In the genomic region with DNA sequence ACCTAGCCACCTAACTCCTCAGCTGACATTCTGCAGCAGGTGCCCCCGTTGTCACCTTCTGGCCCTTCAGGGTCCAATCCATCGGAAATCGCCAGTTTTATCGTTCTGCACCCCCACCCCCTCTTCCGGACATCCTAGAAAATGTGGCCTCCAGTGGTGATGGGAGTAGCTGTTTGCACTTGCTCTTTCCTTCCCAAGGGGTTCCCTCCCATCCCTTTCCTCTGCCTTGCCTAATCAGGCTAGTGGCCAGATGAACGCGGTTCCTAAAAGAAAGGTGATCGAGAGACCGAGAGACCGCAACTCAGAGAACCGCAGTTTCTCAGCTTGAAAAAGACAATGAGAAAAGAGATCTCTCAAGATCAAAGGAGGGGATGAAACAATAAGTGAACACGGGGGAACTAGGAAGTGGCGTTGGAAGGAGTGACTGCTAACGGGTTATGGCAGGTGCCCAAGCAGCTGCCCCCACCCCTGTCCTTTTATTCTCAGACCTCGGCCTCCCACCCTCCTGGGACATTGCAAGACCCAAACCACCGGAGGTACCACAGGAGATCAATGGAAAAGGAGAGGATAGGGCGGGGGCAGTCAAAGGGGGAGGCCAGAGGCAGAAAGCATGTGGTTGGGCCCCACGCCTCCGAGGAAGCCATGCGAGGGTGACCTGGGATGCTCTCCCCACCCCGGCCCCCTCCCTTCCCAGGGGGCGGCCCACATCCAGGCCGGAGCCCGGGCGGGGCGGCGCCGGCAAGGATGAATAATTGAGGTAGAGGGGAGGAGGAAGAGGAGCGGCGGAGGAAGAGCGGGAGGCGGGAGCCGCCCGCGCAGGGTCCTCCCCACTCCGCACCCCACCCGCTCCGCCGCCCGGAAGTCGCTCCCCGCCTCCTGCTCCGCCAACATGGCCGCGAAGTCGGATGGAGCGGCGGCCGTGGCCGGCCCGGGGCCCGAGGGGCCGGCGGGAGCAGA, we compare ENCODE assay signal across 9 mouse cellular contexts. TPM values are rescaled to one million over a fixed set of nuclear protein-coding genes. Genes with fewer than 3 reads are reported as not detected.
DNase-seq lines count a peak whose midpoint lies in the region; ATAC-seq and TF ChIP-seq lines count a peak whose summit lies in the region.
"Had no signal": no experiment of that assay in that cellular context is flagged by ENCODE, and none has a peak within 500 bp of the region (broad histone marks: within the 10 kb centered on the region; RNA-seq: fewer than 3 reads in every experiment).

A gene (plus strand): TSS at position 727 of the 957 bp plus-strand sequence.

- H3K9ac ChIP-seq in heart, embryonic 13.5 days, result no peak within 1 kb of the TSS
- H3K9ac ChIP-seq in ES-Bruce4 (ENCODE audit: low read depth, poor library complexity, severe bottlenecking), result peak within 1 kb of the TSS; percentile 46
- H3K9ac ChIP-seq in intestine, embryonic 14.5 days (ENCODE audit: low read length), result no peak within 1 kb of the TSS
- H3K9ac ChIP-seq in neural tube, embryonic 14.5 days (replicated peaks; ENCODE audit: low read depth, low read length), result peak within 1 kb of the TSS; percentile 70

- TF ChIP-seq CTCF in ES-Bruce4 (IDR thresholded peaks at IDR 0.05; ENCODE audit: low read depth, low read length), result no peak

- no peak for DNase-seq in heart, postnatal 36 days
- DNase-seq in cerebellum, postnatal 36 days, result peak; percentile 68 to 76
- DNase-seq in intestine, embryonic 14.5 days (ENCODE audit: low spot score), result no peak
- DNase-seq in urinary bladder, postnatal 10 days (ENCODE audit: low spot score), result no peak

- H3K27ac ChIP-seq in heart, embryonic 13.5 days (replicated peaks), result no peak within 1 kb of the TSS
- H3K27ac ChIP-seq in ES-Bruce4 (ENCODE audit: insufficient read depth, low read length), result no peak within 1 kb of the TSS
- H3K27ac ChIP-seq in intestine, embryonic 14.5 days (ENCODE audit: low read depth), result no peak within 1 kb of the TSS
- H3K27ac ChIP-seq in neural tube, embryonic 14.5 days (ENCODE audit: low read depth, low read length), result peak within 1 kb of the TSS; percentile 86

- peaks cover 7% of the 10 kb centered on the region for H3K4me1 ChIP-seq in heart, embryonic 13.5 days
- H3K4me1 ChIP-seq in ES-Bruce4 (ENCODE audit: control insufficient read depth, insufficient read depth, low read length), result no peaks in the 10 kb centered on the region
- no peaks in the 10 kb centered on the region for H3K4me1 ChIP-seq in intestine, embryonic 14.5 days (replicated peaks; ENCODE audit: control insufficient read depth, insufficient read depth, low read length)
- peaks cover 28% of the 10 kb centered on the region for H3K4me1 ChIP-seq in neural tube, embryonic 14.5 days (ENCODE audit: control insufficient read depth, insufficient read depth, low read length)

- no peak for ATAC-seq in heart, embryonic 13.5 days (ENCODE audit: extremely low read depth, insufficient number of reproducible peaks, low FRiP score, low TSS enrichment)
- ATAC-seq in intestine, embryonic 14.5 days (replicated peaks; ENCODE audit: low FRiP score, low TSS enrichment, low read depth), result peak; percentile 50; the same call in 1 of the 2 replicates
- ATAC-seq in neural tube, embryonic 14.5 days (ENCODE audit: low read depth), result peak; percentile 86
- ATAC-seq in monocyte, adult 5-6 weeks (replicated peaks; ENCODE audit: insufficient number of reproducible peaks, low FRiP score, low TSS enrichment, poor library complexity, severe bottlenecking), result no peak

- H3K4me2 ChIP-seq in heart, embryonic 13.5 days, result peak within 1 kb of the TSS; percentile 78
- H3K4me2 ChIP-seq in intestine, embryonic 14.5 days (ENCODE audit: low read length), result peak within 1 kb of the TSS; percentile 76
- H3K4me2 ChIP-seq in neural tube, embryonic 14.5 days (ENCODE audit: low read depth, low read length), result peak within 1 kb of the TSS; percentile 89

- 3% methylated on average over 43 of the region's 54 CpGs for WGBS in heart, embryonic 13.5 days
- 2% methylated on average over 46 of the region's 54 CpGs for WGBS in intestine, embryonic 14.5 days
- WGBS in neural tube, embryonic 14.5 days, result under 1% methylated on average over 41 of the region's 54 CpGs

- H3K27me3 ChIP-seq in heart, embryonic 13.5 days (replicated peaks), result peaks cover 99% of the 10 kb centered on the region
- H3K27me3 ChIP-seq in ES-Bruce4 (ENCODE audit: control insufficient read depth, insufficient read depth, low read length, poor library complexity, severe bottlenecking), result 0 out of 2 replicates have a peak, but pooled peaks cover 2% of the 10 kb centered on the region
- H3K27me3 ChIP-seq in intestine, embryonic 14.5 days (replicated peaks; ENCODE audit: control insufficient read depth, insufficient read depth, low read length), result peaks cover 67% of the 10 kb centered on the region
- H3K27me3 ChIP-seq in neural tube, embryonic 14.5 days (ENCODE audit: control insufficient read depth, insufficient read depth, low read length), result no peaks in the 10 kb centered on the region; the same call in 1 of the 2 replicates

- no peaks in the 10 kb centered on the region for H3K9me3 ChIP-seq in heart, embryonic 13.5 days
- H3K9me3 ChIP-seq in ES-Bruce4 (replicated peaks; ENCODE audit: control insufficient read depth, insufficient read depth, low read length, poor library complexity, severe bottlenecking), result no peaks in the 10 kb centered on the region
- H3K9me3 ChIP-seq in intestine, embryonic 14.5 days (ENCODE audit: control insufficient read depth, low read length), result no peaks in the 10 kb centered on the region
- H3K9me3 ChIP-seq in neural tube, embryonic 14.5 days (ENCODE audit: control insufficient read depth, low read length), result no peaks in the 10 kb centered on the region

- H3K4me3 ChIP-seq in heart, embryonic 13.5 days, result peak within 1 kb of the TSS; percentile 51
- peak within 1 kb of the TSS; percentile 77 for H3K4me3 ChIP-seq in ES-Bruce4 (ENCODE audit: low read depth, low read length)
- peak within 1 kb of the TSS; percentile 39 for H3K4me3 ChIP-seq in intestine, embryonic 14.5 days (ENCODE audit: low read depth, low read length)
- peak within 1 kb of the TSS; percentile 72 for H3K4me3 ChIP-seq in neural tube, embryonic 14.5 days (ENCODE audit: low read depth, low read length)

- intact Hi-C loops in heart, postnatal 36 days (cut with DNase I), result no loop called here

- no peaks in the 10 kb centered on the region for H3K36me3 ChIP-seq in heart, embryonic 13.5 days
- no peaks in the 10 kb centered on the region for H3K36me3 ChIP-seq in ES-Bruce4 (ENCODE audit: control insufficient read depth, insufficient read depth, low read length, poor library complexity, severe bottlenecking)
- no peaks in the 10 kb centered on the region for H3K36me3 ChIP-seq in intestine, embryonic 14.5 days (ENCODE audit: control insufficient read depth, insufficient read depth, low read length)
- H3K36me3 ChIP-seq in neural tube, embryonic 14.5 days (ENCODE audit: control insufficient read depth, insufficient read depth, low read length), result no peaks in the 10 kb centered on the region
- H3K36me3 ChIP-seq: G1E had no signal

- no peak for TF ChIP-seq POLR2A in ES-Bruce4 (IDR thresholded peaks at IDR 0.05; ENCODE audit: insufficient read depth, low read length)

- TF ChIP-seq EP300 in ES-Bruce4 (IDR thresholded peaks at IDR 0.05; ENCODE audit: insufficient read depth, low read depth, low read length), result no peak

RNA-seq across cellular contexts. Expression of the gene that starts here (rescaled TPM):
- polyA plus RNA-seq in heart, embryonic 13.5 days (2015; fragmentation: Nextera tagmentation; extraction: Ambion mirVana), result not detected in 2 replicates
- not detected for total RNA-seq in heart, postnatal 36 days (2021)
- polyA plus RNA-seq in ES-Bruce4 (2011; ENCODE audit: insufficient read depth, insufficient read length, low read depth, missing spikeins), result not detected in 2 replicates
- 0.08 TPM in 1 of 2 replicates, not detected in the other for polyA plus RNA-seq in intestine, embryonic 14.5 days (2014; fragmentation: Nextera tagmentation; extraction: Ambion mirVana)
- 0.81 and 1.5 TPM in 2 replicates for polyA plus RNA-seq in neural tube, embryonic 14.5 days (2014; fragmentation: Nextera tagmentation; extraction: Ambion mirVana)
- not detected in 3 replicates for total RNA-seq in monocyte, adult 5-6 weeks (2017)
- polyA plus RNA-seq: G1E had no signal

Comparison
In these comparisons a context has a peak if more than half of its experiments do, and no peak if none do; other contexts are left out.
1. Peak in ATAC-seq, H3K4me3 ChIP-seq and H3K4me2 ChIP-seq in intestine, embryonic 14.5 days; RNA of the gene not detected or under 1 TPM.
2. H3K9ac ChIP-seq: peak in ES-Bruce4 (single experiment) and neural tube, embryonic 14.5 days (single experiment); none in heart, embryonic 13.5 days (single experiment) and intestine, embryonic 14.5 days (single experiment).
3. DNase-seq: peak in cerebellum, postnatal 36 days (2 of 2); none in heart, postnatal 36 days (0 of 2), intestine, embryonic 14.5 days (single experiment) and urinary bladder, postnatal 10 days (single experiment).
4. Peak in every context shown above with its lines, with median percentiles within 50 percentile points of each other: H3K4me2 ChIP-seq and H3K4me3 ChIP-seq.